Mouse (Mus musculus) intestine, embryonic 14.5 days (tissue): ENCODE data around the gene Traf4. TPM values are rescaled to one million over a fixed set of nuclear protein-coding genes. Genes with fewer than 3 reads are reported as not detected.
A peak's percentile ranks its signal among the peaks of the same experiment; 100 is the strongest.

Experiments used
- ATAC-seq: fragments of 200-750 bp; cut with Nextera tagmentation; replicated peaks from 2 replicates; pipeline ENCODE4 v1.8.0; 2017; ENCODE audit warnings: low read depth, moderate number of reproducible peaks, moderate TSS enrichment, moderate library complexity; ENCODE audit not compliant: low FRiP score, low TSS enrichment
- DNase-seq: peaks from one replicate; pipeline ENCODE4 v3.0.0-alpha.2; 2018; ENCODE audit warnings: low spot score
- H3K27ac ChIP-seq: fragments of 300-500 bp; sonication (generic); 2 replicates; pipeline ENCODE4 v1.5.1; 2014; ENCODE audit warnings: low read depth, mild to moderate bottlenecking, control low read depth
- H3K27me3 ChIP-seq: fragments of 300-500 bp; sonication (generic); replicated peaks from 2 replicates; pipeline ENCODE4 v1.6.1; 2014; ENCODE audit warnings: low read length, control low read depth; ENCODE audit not compliant: control insufficient read depth, insufficient read depth
- H3K36me3 ChIP-seq: fragments of 300-500 bp; sonication (generic); 2 replicates; pipeline ENCODE4 v1.6.1; 2014; ENCODE audit warnings: low read length, control low read depth; ENCODE audit not compliant: control insufficient read depth, insufficient read depth
- H3K4me1 ChIP-seq: fragments of 300-500 bp; sonication (generic); replicated peaks from 2 replicates; pipeline ENCODE4 v1.6.1; 2014; ENCODE audit warnings: low read length, control low read depth, mixed read lengths; ENCODE audit not compliant: control insufficient read depth, insufficient read depth
- H3K4me2 ChIP-seq: fragments of 300-500 bp; sonication (generic); 2 replicates; pipeline ENCODE4 v1.6.1; 2014; ENCODE audit warnings: low read length
- H3K4me3 ChIP-seq: fragments of 300-500 bp; sonication (generic); 2 replicates; pipeline ENCODE4 v1.5.1; 2014; ENCODE audit warnings: low read depth, low read length, control low read depth, mixed read lengths
- H3K9ac ChIP-seq: fragments of 300-500 bp; sonication (generic); 2 replicates; pipeline ENCODE4 v1.6.1; 2014; ENCODE audit warnings: mild to moderate bottlenecking, low read length
- H3K9me3 ChIP-seq: fragments of 300-500 bp; sonication (generic); 2 replicates; pipeline ENCODE4 v1.6.1; 2016; ENCODE audit warnings: low read length, control low read depth; ENCODE audit not compliant: control insufficient read depth
- WGBS: fragments of 180-500 bp; shearing (Covaris S2); extraction: QIAGEN DNeasy Blood & Tissue Kit; methylation state at CpG from one replicate; pipeline ENCODE4 v1.1.7; 2014; 5-methylcytosine and 5-hydroxymethylcytosine counted together
- polyA plus RNA-seq: library from polyadenylated mRNA; unstranded; fragments of >200 nt; fragmentation: Nextera tagmentation; extraction: Ambion mirVana; gene quantifications from 2 replicates; pipeline ENCODE4 v1.2.1, GENCODE M21; 2014

Gene Traf4
- polyA plus RNA-seq, 1 experiment from 2014 or later = 61.7 TPM

DNA sequence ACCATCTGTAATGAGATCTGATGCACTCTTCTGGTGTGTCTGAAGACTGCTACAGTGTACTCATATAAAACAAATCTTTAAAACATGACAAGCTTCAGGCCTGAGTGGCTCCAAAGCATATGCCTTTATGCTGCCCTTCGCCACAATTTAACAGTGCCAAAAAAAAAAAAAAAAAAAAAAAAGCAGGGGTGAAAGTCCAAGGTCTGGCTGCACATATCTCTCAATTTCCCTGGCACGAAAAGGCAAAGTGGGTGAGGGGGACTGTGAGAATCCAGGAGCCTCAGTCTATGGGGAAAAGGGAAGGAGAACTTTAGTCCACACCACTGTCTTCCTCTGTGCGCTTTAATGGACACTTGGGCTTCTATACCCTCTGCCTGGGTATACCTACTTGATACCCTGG lies 37.0 kb upstream of the Traf4 start:
- H3K9ac ChIP-seq = no peak overlapping the region
- 82% methylated on average over 3 of the region's 3 CpGs for WGBS
- no peaks in the 10 kb centered on the region for H3K9me3 ChIP-seq
- no peak overlapping the region for H3K4me3 ChIP-seq
- peaks cover 30% of the 10 kb centered on the region for H3K36me3 ChIP-seq
- no peak for ATAC-seq
- no peak overlapping the region for H3K4me2 ChIP-seq
- H3K4me1 ChIP-seq = 0 out of 2 replicates have a peak, but pooled peaks cover 5% of the 10 kb centered on the region
- no peaks in the 10 kb centered on the region for H3K27me3 ChIP-seq
- no peak overlapping the region for H3K27ac ChIP-seq
- DNase-seq = no peak

DNA sequence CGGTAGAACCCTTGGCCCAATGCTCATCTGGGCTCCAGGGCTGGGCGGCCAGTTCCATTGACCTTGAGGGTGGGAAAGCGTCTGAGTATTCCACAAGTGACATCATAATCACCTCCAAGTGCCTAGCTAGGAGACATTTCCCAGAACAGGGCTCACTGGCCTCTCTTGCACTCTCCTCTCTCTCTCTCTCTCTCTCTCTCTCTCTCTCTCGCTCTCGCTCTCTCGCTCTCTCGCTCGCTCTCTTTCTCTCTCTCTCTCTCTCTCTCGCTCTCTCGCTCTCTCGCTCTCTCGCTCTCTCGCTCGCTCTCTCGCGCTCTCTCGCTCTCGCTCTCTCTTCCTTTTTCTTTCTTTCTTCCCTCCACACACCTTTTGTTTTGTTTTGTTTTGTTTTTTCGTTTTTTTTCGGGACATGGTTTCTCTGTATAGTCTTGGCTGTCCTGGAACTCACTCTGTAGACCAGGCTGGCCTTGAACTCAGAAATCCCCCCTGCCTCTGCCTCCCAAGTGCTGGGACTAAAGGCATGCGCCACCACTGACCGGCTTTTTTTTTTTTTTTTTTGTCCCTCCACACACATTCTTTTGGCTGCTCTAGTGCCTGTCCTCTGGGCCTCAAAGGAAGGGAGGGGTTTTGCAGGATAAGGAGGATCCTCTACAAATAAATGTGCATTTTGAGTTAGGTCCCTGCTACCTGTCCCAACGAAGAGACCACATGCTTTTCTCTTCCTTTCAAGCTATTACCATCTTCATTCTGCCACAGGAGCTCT lies 29.9 kb upstream of the Traf4 start:
- WGBS = 51% methylated on average over 23 of the region's 23 CpGs
- Histone ChIP-seq H3K9ac (no peak overlapping the region), H3K4me1 (peaks cover 4% of the 10 kb centered on the region), H3K36me3 (peaks cover 29% of the 10 kb centered on the region), H3K9me3 (no peaks in the 10 kb centered on the region; the same call in 1 of the 2 replicates), H3K27me3 (no peaks in the 10 kb centered on the region), H3K4me2 (peak overlapping the region; percentile 64), H3K27ac (no peak overlapping the region), H3K4me3 (peak overlapping the region; percentile 51)
- ATAC-seq = no peak
- DNase-seq = no peak

DNA sequence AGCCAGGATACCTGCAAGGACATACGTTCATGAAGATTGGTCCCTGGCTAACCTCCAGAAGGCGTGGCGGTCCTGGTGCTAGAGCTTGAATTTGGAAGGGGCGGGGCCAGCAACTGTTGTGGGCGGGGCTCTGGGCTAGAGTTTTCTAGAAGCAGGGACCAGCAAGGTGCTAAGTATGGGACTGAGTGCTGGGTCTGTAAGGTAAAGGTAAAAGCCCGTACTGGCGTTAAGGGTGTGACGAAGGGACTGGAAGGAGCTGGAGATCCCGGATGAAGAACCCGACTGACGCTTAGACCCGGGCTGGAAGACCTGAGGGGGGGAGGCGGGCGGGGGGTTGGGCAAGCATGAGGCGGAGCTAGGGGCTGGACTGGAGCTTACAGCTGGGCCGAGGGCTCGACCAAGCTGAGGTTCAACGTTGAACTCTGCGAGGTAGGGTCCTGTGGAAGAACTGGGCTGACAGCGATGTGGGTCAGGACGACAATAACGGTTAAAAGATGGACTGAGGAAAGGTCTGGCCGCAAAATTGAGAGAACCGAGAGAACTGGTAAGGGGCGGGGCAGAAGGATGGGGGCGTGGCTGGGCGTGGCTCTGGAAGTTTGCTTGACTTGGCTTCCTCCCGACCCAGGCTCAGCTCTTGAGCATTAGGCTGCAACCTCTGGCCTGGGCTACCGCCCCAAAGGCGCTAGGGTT lies 29.2 kb upstream of the Traf4 start:
- peaks cover 30% of the 10 kb centered on the region for H3K36me3 ChIP-seq
- H3K4me3 ChIP-seq = peak overlapping the region; percentile 51
- H3K27me3 ChIP-seq = no peaks in the 10 kb centered on the region
- H3K27ac ChIP-seq = 0 out of 2 replicates have a peak overlapping the region, but pooled peaks have one; percentile 22
- peaks cover 12% of the 10 kb centered on the region for H3K4me1 ChIP-seq
- H3K9me3 ChIP-seq = no peaks in the 10 kb centered on the region; the same call in 1 of the 2 replicates
- DNase-seq (peak; percentile 87), ATAC-seq (peak; percentile 75)
- WGBS = 2% methylated on average over 30 of the region's 30 CpGs
- H3K4me2 ChIP-seq = peak overlapping the region; percentile 64
- peak overlapping the region; percentile 35; the same call in 1 of the 2 replicates for H3K9ac ChIP-seq

DNA sequence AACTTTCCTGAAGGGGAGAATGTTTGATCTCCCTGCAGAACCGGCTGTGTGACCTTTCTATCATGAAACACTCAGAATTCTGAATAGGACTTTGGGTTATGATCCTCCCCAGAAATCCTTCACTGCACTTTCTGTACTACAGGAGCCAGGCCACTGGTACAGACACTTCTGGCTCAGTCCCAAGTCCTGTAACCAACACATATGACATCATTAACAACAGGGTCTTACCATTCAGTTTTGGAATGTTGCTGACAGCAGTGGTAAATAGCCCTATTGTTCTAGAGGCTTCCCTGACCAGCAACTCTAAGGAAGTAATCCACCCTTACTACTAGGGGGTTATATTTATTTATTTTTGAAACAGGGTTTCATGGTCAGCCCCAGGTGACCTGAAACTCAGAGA lies 27.7 kb upstream of the Traf4 start, which contains the start of gene Proca1:
TSS of gene Proca1 (plus strand) at position 280 of the 400 bp plus-strand sequence.
- Histone ChIP-seq H3K36me3 (peaks cover 30% of the 10 kb centered on the region), H3K27ac (no peak within 1 kb of the TSS), H3K4me2 (peak within 1 kb of the TSS; percentile 64), H3K9me3 (no peaks in the 10 kb centered on the region; the same call in 1 of the 2 replicates), H3K4me3 (peak within 1 kb of the TSS; percentile 51), H3K27me3 (no peaks in the 10 kb centered on the region), H3K4me1 (peaks cover 12% of the 10 kb centered on the region), H3K9ac (peak within 1 kb of the TSS; percentile 35; the same call in 1 of the 2 replicates)
- ATAC-seq = no peak
- 73% methylated on average over 1 of the region's 1 CpGs for WGBS
- no peak for DNase-seq

DNA sequence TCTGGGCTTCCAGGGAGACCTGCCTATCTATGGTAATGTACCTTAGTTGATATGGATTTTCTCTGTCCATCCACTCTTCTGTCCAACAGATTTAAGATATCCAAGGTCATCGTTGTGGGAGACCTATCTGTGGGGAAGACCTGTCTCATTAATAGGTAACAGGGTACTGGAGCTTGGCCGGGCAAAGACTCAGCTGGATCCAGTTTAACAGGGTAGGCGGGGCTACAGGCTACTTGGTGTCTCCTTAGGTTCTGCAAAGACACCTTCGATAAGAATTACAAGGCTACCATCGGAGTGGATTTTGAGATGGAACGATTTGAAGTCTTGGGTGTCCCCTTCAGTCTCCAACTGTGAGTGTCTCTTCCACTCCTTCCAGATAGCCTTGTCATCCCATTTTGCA lies 24.7 kb upstream of the Traf4 start:
- WGBS = 54% methylated on average over 6 of the region's 6 CpGs
- H3K9me3 ChIP-seq = no peaks in the 10 kb centered on the region; the same call in 1 of the 2 replicates
- H3K9ac ChIP-seq = peak overlapping the region; percentile 89
- peak overlapping the region; percentile 48 for H3K4me2 ChIP-seq
- DNase-seq (no peak), ATAC-seq (no peak)
- H3K4me1 ChIP-seq = peaks cover 18% of the 10 kb centered on the region
- peak overlapping the region; percentile 99 for H3K27ac ChIP-seq
- no peaks in the 10 kb centered on the region for H3K27me3 ChIP-seq
- peak overlapping the region; percentile 80 for H3K4me3 ChIP-seq
- H3K36me3 ChIP-seq = peaks cover 30% of the 10 kb centered on the region

DNA sequence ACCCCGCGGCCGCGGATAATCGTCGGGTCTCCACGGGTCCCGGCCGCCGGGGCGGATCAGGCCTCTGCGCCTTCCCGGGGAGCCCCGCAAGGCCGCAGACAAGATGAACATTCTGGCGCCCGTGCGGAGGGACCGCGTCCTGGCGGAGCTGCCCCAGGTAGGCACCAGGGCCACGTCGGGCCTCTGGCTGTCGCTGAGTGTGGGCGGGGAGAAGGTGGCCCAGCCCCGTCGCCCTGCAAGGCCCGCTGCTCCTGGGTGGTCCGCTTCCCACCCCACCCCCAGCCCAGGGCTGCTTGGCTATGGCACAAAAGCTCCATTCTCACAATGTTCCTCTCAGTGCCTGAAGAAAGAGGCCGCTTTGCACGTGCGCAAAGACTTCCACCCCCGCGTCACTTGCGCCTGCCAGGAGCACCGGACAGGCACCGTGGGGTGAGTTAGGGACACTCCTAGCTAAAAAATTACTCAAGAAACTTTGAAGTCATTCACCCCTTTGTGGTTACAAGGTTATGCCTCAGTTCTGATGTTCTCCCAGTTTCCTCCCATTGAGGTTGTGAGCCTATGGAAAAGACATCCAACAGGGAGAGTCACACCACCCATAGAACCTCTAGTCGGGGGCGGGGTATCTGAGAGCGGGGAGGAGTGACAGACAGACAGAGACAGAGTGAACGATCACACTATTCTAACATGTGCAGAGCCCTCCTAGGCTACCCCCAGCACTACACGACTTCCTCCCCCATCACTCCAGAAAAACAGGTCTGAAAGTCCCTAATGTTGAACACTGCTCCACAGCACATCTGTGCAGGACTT lies 24.0 kb upstream of the Traf4 start:
- WGBS = under 1% methylated on average over 42 of the region's 42 CpGs
- Histone ChIP-seq H3K27ac (peak overlapping the region; percentile 99), H3K4me3 (peak overlapping the region; percentile 80), H3K9me3 (no peaks in the 10 kb centered on the region; the same call in 1 of the 2 replicates), H3K4me2 (peak overlapping the region; percentile 48), H3K9ac (peak overlapping the region; percentile 89), H3K27me3 (no peaks in the 10 kb centered on the region), H3K36me3 (peaks cover 30% of the 10 kb centered on the region), H3K4me1 (peaks cover 18% of the 10 kb centered on the region)
- ATAC-seq = peak; percentile 52
- DNase-seq = peak; percentile 90

DNA sequence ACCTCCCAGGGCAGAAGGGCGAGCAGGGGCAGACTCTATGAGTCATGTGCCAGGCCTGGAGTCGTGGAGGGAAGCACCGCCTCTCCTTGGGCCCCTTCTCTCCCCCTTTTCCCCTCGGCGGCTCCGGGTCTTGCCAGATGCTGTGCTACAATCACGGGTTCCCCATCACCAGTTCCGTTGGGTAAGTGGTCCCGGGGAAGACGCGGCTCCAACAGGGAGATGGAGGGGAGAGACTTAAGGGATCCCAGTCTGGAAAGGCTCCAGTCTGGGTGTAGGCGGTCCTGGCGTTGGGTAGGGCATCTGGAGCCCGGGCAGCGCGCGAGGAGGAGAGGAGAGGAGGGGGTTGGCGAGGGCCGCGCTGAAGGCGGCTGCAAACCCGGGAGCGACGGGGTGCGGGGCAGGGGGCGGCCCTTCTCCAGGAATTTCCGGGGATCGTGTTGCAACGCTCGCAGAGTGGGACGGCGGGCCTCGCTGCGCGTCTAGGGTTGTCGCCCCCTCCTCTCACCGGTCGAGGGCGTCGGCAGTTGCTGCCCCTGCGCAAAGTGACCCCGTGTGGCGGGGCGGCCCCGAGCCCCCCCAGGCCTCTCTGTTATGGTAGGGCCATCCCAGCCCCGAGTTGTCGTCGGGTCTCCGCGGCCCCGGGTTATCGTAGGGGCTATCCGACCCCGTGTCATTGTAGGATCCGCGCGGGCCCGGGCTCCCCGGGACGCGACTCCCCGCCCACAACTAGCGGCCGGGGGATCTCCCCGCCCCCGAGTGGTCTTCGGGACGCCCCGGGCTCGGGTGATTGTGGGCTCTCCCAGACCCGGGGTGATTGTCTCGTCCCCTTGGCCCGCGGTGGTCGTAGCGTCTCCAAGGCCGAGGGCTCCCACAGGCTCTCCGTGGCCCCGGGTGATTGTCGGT lies 23.2 kb upstream of the Traf4 start, which contains the start of gene Rab34:
TSS of gene Rab34 (plus strand) at position 100 of the 903 bp plus-strand sequence.
- peaks cover 30% of the 10 kb centered on the region for H3K36me3 ChIP-seq
- peaks cover 23% of the 10 kb centered on the region for H3K4me1 ChIP-seq
- ATAC-seq (peak; percentile 82), DNase-seq (peak; percentile 91)
- H3K9ac ChIP-seq = peak within 1 kb of the TSS; percentile 89
- H3K27me3 ChIP-seq = no peaks in the 10 kb centered on the region
- H3K4me2 ChIP-seq = peak within 1 kb of the TSS; percentile 48
- WGBS = under 1% methylated on average over 60 of the region's 80 CpGs
- peak within 1 kb of the TSS; percentile 99 for H3K27ac ChIP-seq
- H3K4me3 ChIP-seq = peak within 1 kb of the TSS; percentile 80
- no peaks in the 10 kb centered on the region; the same call in 1 of the 2 replicates for H3K9me3 ChIP-seq
